Mouse (Mus musculus) hindbrain, embryonic 11.5 days (tissue): Measurements from ENCODE around the gene Nuak2. TPM values are rescaled to one million over a fixed set of nuclear protein-coding genes. Genes with fewer than 3 reads are reported as not detected.

Source experiments
- ATAC-seq: fragments of 200-750 bp; cut with Nextera tagmentation; 2 replicates; pipeline ENCODE4 v1.8.0; 2017; ENCODE audit warnings: mild to moderate bottlenecking, moderate TSS enrichment, moderate library complexity; ENCODE audit not compliant: low FRiP score
- DNase-seq: peaks from one replicate; pipeline ENCODE4 v3.0.0-alpha.2; 2015; ENCODE audit warnings: low spot score
- H3K27ac ChIP-seq: fragments of 300-500 bp; sonication (generic); 2 replicates; pipeline ENCODE4 v1.5.1; 2014; ENCODE audit warnings: mild to moderate bottlenecking, low read depth, low read length
- H3K27me3 ChIP-seq: fragments of 300-500 bp; sonication (generic); 2 replicates; pipeline ENCODE4 v1.6.1; 2014; ENCODE audit warnings: mild to moderate bottlenecking, low read length, moderate library complexity, mixed read lengths; ENCODE audit not compliant: control insufficient read depth, insufficient read depth
- H3K36me3 ChIP-seq: fragments of 300-500 bp; sonication (generic); 2 replicates; pipeline ENCODE4 v1.6.1; 2014; ENCODE audit warnings: mild to moderate bottlenecking, low read length, moderate library complexity, mixed read lengths; ENCODE audit not compliant: control insufficient read depth, insufficient read depth
- H3K4me1 ChIP-seq: fragments of 300-500 bp; sonication (generic); replicated peaks from 2 replicates; pipeline ENCODE4 v1.6.1; 2014; ENCODE audit warnings: low read length, mixed read lengths; ENCODE audit not compliant: control insufficient read depth, insufficient read depth
- H3K4me2 ChIP-seq: fragments of 300-500 bp; sonication (generic); replicated peaks from 2 replicates; pipeline ENCODE4 v1.6.1; 2014; ENCODE audit warnings: mild to moderate bottlenecking, low read depth, low read length
- H3K4me3 ChIP-seq: fragments of 300-500 bp; sonication (generic); 2 replicates; pipeline ENCODE4 v1.5.1; 2014; ENCODE audit warnings: low read depth, low read length
- H3K9ac ChIP-seq: fragments of 300-500 bp; sonication (generic); 2 replicates; pipeline ENCODE4 v1.6.1; 2014; ENCODE audit warnings: low read depth, low read length
- H3K9me3 ChIP-seq: fragments of 300-500 bp; sonication (generic); 2 replicates; pipeline ENCODE4 v1.6.1; 2016; ENCODE audit warnings: low read length; ENCODE audit not compliant: control insufficient read depth
- WGBS: fragments of 180-500 bp; shearing (Covaris S2); extraction: QIAGEN DNeasy Blood & Tissue Kit; methylation state at CpG from one replicate; pipeline ENCODE4 v1.1.7; 2014; 5-methylcytosine and 5-hydroxymethylcytosine counted together
- polyA plus RNA-seq: library from polyadenylated mRNA; unstranded; fragments of >200 nt; fragmentation: Nextera tagmentation; extraction: Ambion mirVana; gene quantifications from 2 replicates; pipeline ENCODE4 v1.2.1, GENCODE M21; 2014

Nuak2 gene
- polyA plus RNA-seq, 1 experiment from 2014 or later, result 33.1 TPM

DNA sequence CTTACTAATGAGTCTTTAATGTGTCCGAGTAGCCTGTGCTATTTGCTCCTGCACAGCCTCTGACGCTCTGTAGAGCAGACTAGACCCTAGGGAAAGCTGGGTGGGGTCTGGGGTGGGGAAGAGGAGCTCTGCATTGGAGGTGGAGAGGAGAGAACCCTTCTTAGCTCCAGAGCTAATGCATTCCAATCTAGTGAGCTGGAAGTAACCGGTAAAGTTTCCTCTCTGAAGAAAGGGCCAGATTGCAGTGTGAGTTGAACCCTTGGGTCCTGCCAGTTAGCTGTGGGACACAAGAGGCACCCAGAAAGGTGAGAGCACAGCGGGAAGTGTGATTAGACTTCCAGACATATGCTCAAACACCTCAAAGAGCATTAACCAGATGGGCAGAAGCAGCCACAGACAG lies 24.2 kb upstream of the Nuak2 start:
- Histone ChIP-seq H3K4me3 (no peak overlapping the region), H3K4me1 (peaks cover 6% of the 10 kb centered on the region), H3K27ac (peak overlapping the region; percentile 19; the same call in 1 of the 2 replicates), H3K27me3 (peaks cover 2% of the 10 kb centered on the region; the same call in 1 of the 2 replicates), H3K9me3 (no peaks in the 10 kb centered on the region), H3K9ac (no peak overlapping the region), H3K36me3 (no peaks in the 10 kb centered on the region), H3K4me2 (no peak overlapping the region)
- 44% methylated on average over 4 of the region's 4 CpGs for WGBS
- ATAC-seq (peak; percentile 36; the same call in 1 of the 2 replicates), DNase-seq (no peak)

DNA sequence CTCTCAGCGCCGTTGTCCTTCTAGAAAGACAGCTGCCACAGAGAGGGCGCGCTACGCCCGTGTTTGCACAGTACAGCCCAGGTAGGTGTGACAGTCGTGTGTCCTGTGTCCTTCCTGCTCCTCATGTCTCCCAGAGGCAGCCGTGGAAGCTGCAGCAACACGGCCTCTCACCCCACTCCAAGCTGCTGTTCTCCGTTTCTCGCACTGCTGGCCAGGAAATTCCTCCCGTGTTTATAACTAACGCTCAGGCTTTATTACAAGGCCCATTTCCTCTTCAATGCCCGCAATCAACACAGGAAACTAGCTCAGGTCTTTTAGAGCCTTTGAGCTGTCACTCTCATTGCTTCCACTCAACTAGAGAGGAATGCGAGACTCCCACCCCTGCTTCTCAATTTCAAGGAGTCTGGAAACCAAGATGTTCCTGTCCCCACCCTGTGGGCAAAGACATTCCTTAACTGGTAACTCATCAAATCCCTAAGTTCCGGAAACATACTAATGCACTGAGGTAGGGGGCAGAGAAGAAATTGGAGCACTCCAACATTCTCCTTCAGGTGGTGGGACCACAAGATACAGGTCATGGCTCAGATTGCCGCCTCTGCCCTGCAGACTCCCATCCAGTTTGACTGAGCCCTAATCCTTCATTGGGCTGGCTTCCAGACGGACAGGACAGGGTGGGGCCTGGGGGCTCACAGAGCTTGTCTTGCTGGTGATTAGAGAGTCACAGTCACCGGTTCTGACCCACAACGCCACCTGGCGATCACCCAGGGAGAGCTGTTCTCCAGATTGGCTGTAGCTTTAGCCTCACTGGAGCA lies 23.4 kb upstream of the Nuak2 start:
- peak overlapping the region; percentile 19; the same call in 1 of the 2 replicates for H3K27ac ChIP-seq
- no peaks in the 10 kb centered on the region for H3K27me3 ChIP-seq
- DNase-seq, result no peak
- H3K4me2 ChIP-seq, result no peak overlapping the region; the same call in 1 of the 2 replicates
- WGBS, result 40% methylated on average over 21 of the region's 21 CpGs
- ATAC-seq, result no peak
- H3K9me3 ChIP-seq, result no peaks in the 10 kb centered on the region
- H3K4me1 ChIP-seq, result peaks cover 6% of the 10 kb centered on the region
- H3K4me3 ChIP-seq, result no peak overlapping the region
- H3K36me3 ChIP-seq, result no peaks in the 10 kb centered on the region
- H3K9ac ChIP-seq, result no peak overlapping the region

DNA sequence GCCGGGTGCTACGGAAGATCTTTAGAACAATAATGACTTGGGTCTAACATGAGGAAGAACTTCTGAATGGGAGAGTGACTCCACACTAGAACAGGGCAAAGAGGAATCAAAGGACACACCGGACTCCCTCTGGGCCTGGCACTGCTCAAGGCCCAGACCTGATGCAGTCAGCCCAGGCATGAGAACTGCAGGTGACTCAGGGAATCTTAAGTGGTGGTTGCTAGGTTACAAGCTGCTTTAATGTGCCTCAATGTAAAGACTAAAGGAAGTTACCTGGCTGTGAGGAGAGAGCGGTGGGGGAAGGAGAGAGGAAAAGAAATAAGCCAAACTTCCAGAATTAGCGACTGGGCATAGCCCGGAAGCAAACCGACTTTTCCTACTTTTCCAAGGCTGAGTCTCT lies 20.4 kb upstream of the Nuak2 start:
- H3K27ac ChIP-seq, result no peak overlapping the region
- no peak overlapping the region for H3K4me2 ChIP-seq
- ATAC-seq (no peak), DNase-seq (no peak)
- H3K9ac ChIP-seq, result no peak overlapping the region
- peaks cover 11% of the 10 kb centered on the region for H3K4me1 ChIP-seq
- H3K9me3 ChIP-seq, result no peaks in the 10 kb centered on the region
- H3K27me3 ChIP-seq, result peaks cover 2% of the 10 kb centered on the region; the same call in 1 of the 2 replicates
- H3K4me3 ChIP-seq, result no peak overlapping the region
- WGBS, result 79% methylated on average over 7 of the region's 7 CpGs
- no peaks in the 10 kb centered on the region for H3K36me3 ChIP-seq

DNA sequence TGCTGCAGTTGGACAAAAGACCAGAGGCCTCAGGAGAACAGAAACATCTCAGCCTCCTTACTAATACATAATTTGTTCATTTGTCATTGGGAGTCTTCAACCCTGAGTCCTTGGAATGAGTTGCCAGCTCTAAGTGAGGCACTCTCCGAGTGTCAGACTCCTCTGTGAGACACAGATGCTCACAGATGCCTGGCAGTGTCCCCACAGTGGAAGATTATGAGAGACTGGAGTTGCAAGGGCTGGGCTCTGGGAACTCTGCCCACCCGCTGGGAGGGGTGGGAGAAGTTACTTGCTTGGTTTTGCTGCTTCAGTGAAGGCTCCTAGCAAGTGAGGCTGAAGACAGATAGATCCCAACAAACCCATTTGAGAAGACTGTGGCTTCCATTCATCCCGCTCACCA lies 19.9 kb upstream of the Nuak2 start:
- Histone ChIP-seq H3K4me2 (no peak overlapping the region), H3K27ac (no peak overlapping the region), H3K4me3 (no peak overlapping the region), H3K9ac (no peak overlapping the region), H3K9me3 (no peaks in the 10 kb centered on the region), H3K36me3 (no peaks in the 10 kb centered on the region), H3K27me3 (peaks cover 2% of the 10 kb centered on the region; the same call in 1 of the 2 replicates), H3K4me1 (peaks cover 11% of the 10 kb centered on the region)
- 68% methylated on average over 3 of the region's 3 CpGs for WGBS
- DNase-seq, result no peak
- ATAC-seq, result no peak

DNA sequence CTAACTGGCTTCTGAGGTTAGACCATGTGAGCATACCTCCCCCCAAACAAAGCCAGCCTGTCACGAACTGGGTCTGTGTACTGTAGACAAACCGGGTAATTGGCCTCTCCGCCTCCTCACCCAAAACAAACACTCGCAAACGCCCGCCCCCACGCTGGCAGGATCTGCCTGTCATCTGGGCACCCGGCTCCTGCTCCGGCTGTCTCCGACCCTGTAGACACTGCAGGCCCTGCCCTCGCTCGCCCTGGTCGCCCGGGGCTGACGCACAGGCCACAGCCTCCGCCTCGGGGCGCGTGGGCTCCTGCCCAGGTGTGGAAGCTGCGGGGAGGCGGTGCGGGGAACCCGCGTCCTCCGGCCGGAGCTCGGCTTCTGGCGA lies 17.5 kb upstream of the Nuak2 start, which contains the start of gene Klhdc8a:
TSS of gene Klhdc8a (plus strand) at position 202 of the 376 bp plus-strand sequence.
- peak within 1 kb of the TSS; percentile 77 for H3K27ac ChIP-seq
- H3K4me3 ChIP-seq, result peak within 1 kb of the TSS; percentile 60
- peak within 1 kb of the TSS; percentile 100 for H3K4me2 ChIP-seq
- under 1% methylated on average over 28 of the region's 28 CpGs for WGBS
- peaks cover 5% of the 10 kb centered on the region; the same call in 1 of the 2 replicates for H3K4me1 ChIP-seq
- DNase-seq (peak; percentile 75), ATAC-seq (peak; percentile 60)
- no peaks in the 10 kb centered on the region for H3K36me3 ChIP-seq
- H3K9ac ChIP-seq, result peak within 1 kb of the TSS; percentile 79
- H3K27me3 ChIP-seq, result peaks cover 2% of the 10 kb centered on the region
- H3K9me3 ChIP-seq, result no peaks in the 10 kb centered on the region

DNA sequence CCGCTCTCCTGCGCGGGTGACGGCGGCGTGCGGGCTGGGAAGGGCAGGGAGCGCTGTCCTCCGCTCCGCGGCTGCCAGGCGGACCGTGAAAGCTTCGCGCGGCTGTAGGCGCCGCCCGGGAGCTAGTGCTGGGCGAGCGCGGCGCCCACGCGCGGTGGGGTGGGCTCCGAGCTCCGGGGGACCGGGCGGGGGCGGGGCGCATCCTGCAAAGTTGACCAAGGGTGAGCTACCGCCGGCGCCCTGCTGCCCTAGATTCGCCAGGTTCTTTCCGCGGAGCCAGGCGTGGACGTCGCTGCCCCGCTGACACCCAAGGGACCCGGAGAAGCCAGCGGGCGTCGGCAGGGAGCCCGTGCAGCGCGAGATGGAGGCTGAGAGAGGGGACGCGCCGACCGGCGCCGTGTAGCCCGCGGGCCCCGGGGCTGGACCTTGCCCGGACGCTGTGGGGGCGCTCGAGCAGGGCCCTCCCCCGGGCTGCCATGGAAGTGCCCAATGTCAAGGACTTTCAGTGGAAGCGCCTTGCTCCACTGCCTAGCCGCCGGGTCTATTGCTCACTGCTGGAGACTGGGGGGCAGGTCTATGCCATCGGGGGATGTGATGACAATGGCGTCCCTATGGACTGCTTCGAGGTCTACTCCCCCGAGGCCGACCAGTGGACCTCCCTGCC lies 17.0 kb upstream of the Nuak2 start:
- DNase-seq (peak; percentile 50), ATAC-seq (peak; percentile 69)
- Histone ChIP-seq H3K4me1 (peaks cover 5% of the 10 kb centered on the region; the same call in 1 of the 2 replicates), H3K4me2 (peak overlapping the region; percentile 100), H3K36me3 (no peaks in the 10 kb centered on the region), H3K27ac (peak overlapping the region; percentile 77), H3K9ac (peak overlapping the region; percentile 79), H3K27me3 (peaks cover 2% of the 10 kb centered on the region), H3K4me3 (peak overlapping the region; percentile 60), H3K9me3 (no peaks in the 10 kb centered on the region)
- 2% methylated on average over 67 of the region's 71 CpGs for WGBS

DNA sequence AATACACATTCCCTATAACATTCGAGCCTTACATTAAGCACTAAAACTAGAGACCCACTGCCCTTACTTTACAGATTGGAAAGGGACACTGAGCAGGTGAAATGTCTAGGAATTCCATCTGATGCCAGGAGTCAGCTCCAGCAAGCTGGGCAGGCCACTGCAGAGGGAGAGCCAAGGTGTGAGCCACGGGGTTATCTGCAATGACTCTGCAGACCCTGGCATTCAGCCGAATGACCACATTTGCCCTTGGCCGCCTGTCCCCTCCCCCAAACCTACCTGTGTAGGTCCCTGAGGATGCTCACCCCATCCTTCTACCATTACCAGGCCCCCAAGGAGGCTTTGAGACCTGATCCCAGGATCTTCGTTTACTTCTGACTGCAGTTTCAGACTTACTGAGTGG lies 16.2 kb upstream of the Nuak2 start:
- Histone ChIP-seq H3K4me2 (peak overlapping the region; percentile 100), H3K4me3 (no peak overlapping the region), H3K27ac (no peak overlapping the region), H3K4me1 (peaks cover 5% of the 10 kb centered on the region; the same call in 1 of the 2 replicates), H3K36me3 (no peaks in the 10 kb centered on the region), H3K9ac (no peak overlapping the region; the same call in 1 of the 2 replicates), H3K27me3 (peaks cover 2% of the 10 kb centered on the region), H3K9me3 (no peaks in the 10 kb centered on the region)
- WGBS, result 79% methylated on average over 5 of the region's 5 CpGs
- ATAC-seq, result no peak
- no peak for DNase-seq

DNA sequence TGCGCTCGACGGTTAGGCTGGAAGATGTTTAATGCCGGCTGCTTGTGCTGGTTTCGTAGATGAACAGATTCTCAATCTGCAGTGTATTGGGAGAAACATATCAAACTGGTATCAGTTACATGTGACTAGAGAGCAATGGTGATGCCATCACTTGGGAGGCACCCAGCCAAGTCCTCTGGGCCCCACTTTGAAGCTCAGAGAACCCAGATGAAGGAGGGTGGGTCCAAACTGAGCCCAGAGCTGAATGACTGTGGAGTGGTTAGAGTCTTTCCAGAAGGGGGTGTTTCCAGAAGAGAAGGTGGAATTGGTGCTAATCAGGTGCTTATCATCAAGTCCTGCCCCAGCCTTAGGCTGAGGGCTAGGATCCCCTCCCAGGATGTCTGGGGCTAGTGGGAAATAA lies 14.7 kb upstream of the Nuak2 start:
- Histone ChIP-seq H3K36me3 (no peaks in the 10 kb centered on the region), H3K27ac (no peak overlapping the region), H3K4me1 (peaks cover 5% of the 10 kb centered on the region), H3K4me2 (no peak overlapping the region), H3K4me3 (no peak overlapping the region), H3K9ac (no peak overlapping the region), H3K27me3 (peaks cover 2% of the 10 kb centered on the region), H3K9me3 (no peaks in the 10 kb centered on the region)
- ATAC-seq (no peak), DNase-seq (no peak)
- WGBS, result 88% methylated on average over 5 of the region's 5 CpGs
